Mouse (Mus musculus): Measurements from ENCODE around the gene Zfp580.
A peak's percentile ranks its signal among the peaks of the same experiment; 100 is the strongest.

GRCm38 (mm10) chr7:5047313-5047712 is 4.0 kb upstream of the Zfp580 start:
- TF ChIP-seq CTCF (IDR thresholded peaks at IDR 0.05; ENCODE audit: low read depth) (peak; percentile 66), EP300 (optimal IDR thresholded peaks at IDR 0.05) (no peak)
